Mouse (Mus musculus) G1E-ER4 (cell line): Measurements from ENCODE around the gene Sec14l5. TPM values are rescaled to one million over a fixed set of nuclear protein-coding genes. Genes with fewer than 3 reads are reported as not detected.

Experiments
- GATA1 ChIP-seq: IDR thresholded peaks from one replicate; pipeline ENCODE4 v1.8.0; 2012; ENCODE audit warnings: low read length, inconsistent platforms
- polyA plus RNA-seq: library from polyadenylated mRNA; stranded (reverse); fragments of >175 nt; gene quantifications from 2 replicates; pipeline ENCODE4 v1.2.3, GENCODE M21; 2012

Gene Sec14l5
- not detected in 2 replicates for polyA plus RNA-seq

GRCm38 (mm10) chr16:5147037-5147385 is at the start of gene Sec14l5:
Gene Sec14l5 (plus strand): TSS chr16:5147109.
- no peak for TF ChIP-seq GATA1

- no peak for TF ChIP-seq GATA1
These were observed 45.9 kb upstream of the Sec14l5 start for GRCm38 (mm10) chr16:5101000-5101399.

GRCm38 (mm10) chr16:5109877-5110276 is 37.0 kb upstream of the Sec14l5 start:
- TF ChIP-seq GATA1: no peak

GRCm38 (mm10) chr16:5111021-5111420 is 35.9 kb upstream of the Sec14l5 start:
- no peak for TF ChIP-seq GATA1

- no peak for TF ChIP-seq GATA1
These were observed 33.8 kb upstream of the Sec14l5 start for GRCm38 (mm10) chr16:5113002-5113550.

- TF ChIP-seq GATA1: no peak
These were observed 33.3 kb upstream of the Sec14l5 start for GRCm38 (mm10) chr16:5113582-5113981.

GRCm38 (mm10) chr16:5119385-5119784 is 27.5 kb upstream of the Sec14l5 start:
- no peak for TF ChIP-seq GATA1

GRCm38 (mm10) chr16:5119845-5120244 is 27.1 kb upstream of the Sec14l5 start:
- no peak for TF ChIP-seq GATA1

GRCm38 (mm10) chr16:5123476-5123875 is 23.4 kb upstream of the Sec14l5 start:
- TF ChIP-seq GATA1: no peak

- no peak for TF ChIP-seq GATA1
These were observed 16.7 kb upstream of the Sec14l5 start for GRCm38 (mm10) chr16:5130196-5130595.

GRCm38 (mm10) chr16:5130766-5131165 is 16.1 kb upstream of the Sec14l5 start:
- TF ChIP-seq GATA1: no peak

GRCm38 (mm10) chr16:5131251-5131922 is 15.5 kb upstream of the Sec14l5 start:
- no peak for TF ChIP-seq GATA1

GRCm38 (mm10) chr16:5132401-5132801 is 14.5 kb upstream of the Sec14l5 start, which contains the start of gene Ppl:
Gene Ppl (minus strand): TSS chr16:5132421.
- no peak for TF ChIP-seq GATA1

- no peak for TF ChIP-seq GATA1
These were observed 12.1 kb upstream of the Sec14l5 start for GRCm38 (mm10) chr16:5134623-5135330.

GRCm38 (mm10) chr16:5135551-5136261 is 11.2 kb upstream of the Sec14l5 start:
- TF ChIP-seq GATA1: no peak

- TF ChIP-seq GATA1: no peak
These were observed 10.4 kb upstream of the Sec14l5 start for GRCm38 (mm10) chr16:5136505-5136904.
